Mouse (Mus musculus): Measurements from ENCODE around the gene Clhc1. TPM values are rescaled to one million over a fixed set of nuclear protein-coding genes. Genes with fewer than 3 reads are reported as not detected.

Gene Clhc1
- total RNA-seq, 2 experiments from 2014 or later, result 0.15 to 0.95 TPM

Other genes with a start within 250 kb of the Clhc1 start
- gene Ccdc88a, start 174.3 kb upstream of the Clhc1 start, total RNA-seq (2021), result 10 to 100 TPM; 54.0 to 69.9 TPM
- gene Prorsd1, start 32.9 kb upstream of the Clhc1 start, total RNA-seq (2021), result 1 to 10 TPM; 3.7 to 4.7 TPM
- 10 to 100 TPM; 32.8 to 37.4 TPM for gene Mtif2, start 21.5 kb upstream of the Clhc1 start, total RNA-seq (2021)
- gene Rps27a, start 159 bp downstream of the Clhc1 start, total RNA-seq (2021), result 100 to 1,000 TPM; 398 to 474 TPM
- 100 to 1,000 TPM; 669 to 679 TPM for gene Rtn4, start 145.0 kb downstream of the Clhc1 start, total RNA-seq (2021)

All from left cerebral cortex, postnatal 36 days (tissue).